Mouse (Mus musculus) regulatory T cell (primary cell): ENCODE data around the gene Cfap45.

ENCODE experiments used
- in situ Hi-C: fragments of 300-600 bp; cut with MboI, MseI; formaldehyde crosslinking; loops from one replicate; pipeline ENCODE4 v1.15.1; 2025; ENCODE audit warnings: high pct_unique_total_duplicates

Gene Cfap45

DNA sequence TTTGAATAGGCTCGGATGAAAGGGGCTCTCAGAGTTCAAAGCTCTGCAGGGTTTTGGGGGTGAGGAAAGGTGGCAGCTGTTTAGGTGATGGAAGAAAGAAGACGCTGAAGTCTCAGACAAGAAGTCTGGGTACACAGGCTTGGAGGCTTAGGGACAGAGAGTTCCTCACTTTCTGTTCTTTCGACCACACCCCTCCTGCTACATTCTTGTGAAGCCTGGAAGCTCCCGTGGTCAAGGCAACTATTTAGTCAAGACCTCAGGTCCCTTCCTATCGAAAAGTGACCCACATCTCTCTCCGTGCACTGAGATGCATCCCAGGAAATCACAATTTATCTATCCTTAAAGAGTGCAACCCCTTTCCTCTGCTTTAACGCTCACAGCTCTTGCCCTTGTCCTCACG is 29.1 kb downstream of the Cfap45 start:
- in situ Hi-C loops, result no loop called here

DNA sequence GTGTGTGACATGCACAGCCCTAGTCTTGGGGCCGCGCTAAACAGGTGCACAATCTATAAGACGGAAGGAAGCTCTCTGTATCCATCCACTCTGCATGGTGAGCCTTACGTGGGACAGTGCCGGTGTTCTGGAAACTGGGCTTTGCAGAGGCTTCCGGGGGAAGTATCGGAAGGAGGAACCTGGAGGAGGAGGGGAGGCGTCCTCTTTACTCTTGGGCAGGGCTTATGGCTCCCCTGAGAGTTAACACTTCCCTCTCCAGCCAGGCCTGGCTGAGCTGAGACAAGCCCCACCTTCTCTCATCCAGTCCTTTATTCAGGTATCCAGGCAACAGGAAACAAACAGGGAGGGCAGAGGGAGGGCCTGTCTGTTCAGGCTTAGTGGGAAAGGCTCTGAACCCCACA is 29.9 kb downstream of the Cfap45 start:
- in situ Hi-C loops, result no loop called here

DNA sequence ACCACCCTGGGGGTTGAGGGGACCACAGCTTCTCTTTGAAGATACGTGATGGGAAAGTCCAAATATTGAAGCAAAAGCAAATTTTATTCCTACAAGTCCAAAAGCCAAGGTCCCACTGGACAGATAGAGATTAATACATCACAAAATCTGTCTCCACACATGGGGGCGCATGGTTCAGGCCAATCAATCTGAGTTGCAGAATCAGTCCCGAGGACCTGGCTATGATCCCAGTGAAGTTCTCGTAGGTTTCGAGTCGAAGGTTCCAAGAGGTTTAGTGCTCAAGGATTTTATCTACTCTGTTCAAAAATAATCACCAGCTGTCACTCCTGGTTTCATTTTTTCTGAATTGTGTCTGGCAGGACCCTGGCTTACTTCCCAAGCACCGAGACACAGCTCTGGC is 30.4 kb downstream of the Cfap45 start:
- in situ Hi-C loops, result no loop called here

DNA sequence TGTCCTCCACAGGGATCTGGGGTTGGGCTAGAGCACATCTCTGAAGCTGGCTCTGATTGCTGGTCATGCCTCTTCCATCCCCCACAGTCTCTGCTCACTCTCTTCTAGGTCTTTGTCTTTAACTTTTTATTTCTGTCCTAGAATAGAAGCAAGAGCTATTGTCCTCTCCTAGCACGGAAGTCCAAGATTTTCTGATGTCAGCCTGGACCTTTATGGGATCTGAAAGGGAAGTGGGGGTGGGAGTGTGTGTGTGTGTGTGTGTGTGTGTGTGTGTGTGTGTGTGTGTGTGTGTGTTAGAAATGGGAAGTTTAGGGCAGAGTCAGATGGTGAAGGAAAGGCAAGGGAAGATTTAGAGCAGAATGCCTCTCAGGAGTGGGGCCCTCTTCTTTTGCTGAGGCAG is 32.0 kb downstream of the Cfap45 start:
- in situ Hi-C loops, result no loop called here

DNA sequence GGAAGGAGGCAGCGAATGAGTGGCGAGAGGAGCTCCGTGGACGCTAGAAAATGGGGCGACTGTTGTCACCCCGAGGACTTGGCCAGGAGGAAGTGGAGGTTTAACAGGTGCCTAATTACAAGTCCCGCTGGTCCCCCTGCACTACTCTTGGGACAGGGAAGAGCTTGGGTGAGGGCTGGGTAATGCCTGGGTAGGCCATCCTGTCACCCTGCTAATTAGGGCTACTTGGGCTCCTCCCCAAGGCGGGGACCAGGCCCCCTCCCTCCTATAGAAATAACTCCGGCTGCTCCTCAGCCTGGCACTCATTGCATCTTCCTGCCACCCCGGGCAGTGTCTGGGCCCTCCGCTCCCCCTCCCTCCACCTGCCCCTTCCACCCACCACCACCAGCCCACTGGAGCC is 35.0 kb downstream of the Cfap45 start, which contains the start of gene Vsig8:
Gene Vsig8 (plus strand): TSS at position 301 of the 400 bp plus-strand sequence.
- in situ Hi-C loops, result no loop called here

DNA sequence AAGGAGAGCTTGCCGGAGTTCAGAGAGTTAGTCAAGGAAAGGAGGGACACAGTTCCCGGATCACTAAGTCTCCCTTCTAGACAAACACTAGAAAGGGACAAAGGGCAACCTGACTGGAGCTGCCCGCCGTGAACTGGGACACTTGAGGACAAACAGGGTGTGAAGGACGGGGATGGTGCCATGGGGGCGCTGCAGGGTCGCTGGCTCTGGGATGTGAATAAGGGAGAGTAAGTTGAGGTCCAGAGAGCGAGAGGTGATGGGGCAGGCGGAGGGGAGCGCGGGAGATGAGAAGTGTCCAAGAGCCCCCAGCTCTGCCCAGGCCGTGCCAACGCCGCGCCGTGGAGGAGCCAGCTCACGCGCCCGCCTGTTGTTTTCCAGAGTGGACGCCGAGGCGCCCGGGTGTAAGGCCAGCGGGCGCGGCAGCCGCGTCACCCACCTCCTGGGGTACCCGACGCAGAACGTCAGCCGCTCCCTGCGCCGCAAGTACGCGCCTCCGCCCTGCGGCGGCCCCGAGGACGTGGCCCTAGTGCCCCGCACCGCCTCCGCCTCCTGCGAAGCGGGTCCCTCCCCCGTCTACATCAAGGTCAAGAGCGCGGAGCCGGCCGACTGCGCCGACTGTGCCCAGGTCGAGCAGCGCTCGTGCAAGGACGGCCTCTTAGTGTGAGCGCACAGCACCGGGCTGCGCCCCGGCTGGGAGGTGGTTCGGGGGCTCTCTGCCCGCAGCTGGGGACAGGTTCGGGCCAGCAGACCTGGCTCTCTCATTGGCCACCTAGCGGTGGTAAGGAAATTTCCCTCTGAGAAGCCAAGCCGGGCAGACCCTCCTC is 42.3 kb downstream of the Cfap45 start:
- in situ Hi-C loops, result no loop called here

DNA sequence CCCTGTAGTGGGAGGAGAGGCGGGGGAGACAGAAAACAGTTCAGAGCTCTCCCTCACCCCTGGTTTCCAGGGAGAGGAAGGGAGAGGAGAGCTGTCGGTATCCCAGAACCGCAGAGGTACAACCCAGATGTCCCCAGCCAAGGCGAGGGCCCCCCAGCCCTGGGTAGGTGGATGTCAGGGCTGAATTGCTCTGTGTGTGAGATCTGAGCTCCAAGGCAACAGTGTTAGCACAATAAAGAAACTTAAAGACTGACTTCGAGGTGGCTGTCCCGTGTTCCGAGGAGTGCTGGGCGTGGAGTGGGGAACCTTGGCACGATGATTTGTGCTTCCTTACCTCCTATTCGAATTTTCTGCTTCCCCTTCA is 42.8 kb downstream of the Cfap45 start:
- in situ Hi-C loops, result no loop called here

DNA sequence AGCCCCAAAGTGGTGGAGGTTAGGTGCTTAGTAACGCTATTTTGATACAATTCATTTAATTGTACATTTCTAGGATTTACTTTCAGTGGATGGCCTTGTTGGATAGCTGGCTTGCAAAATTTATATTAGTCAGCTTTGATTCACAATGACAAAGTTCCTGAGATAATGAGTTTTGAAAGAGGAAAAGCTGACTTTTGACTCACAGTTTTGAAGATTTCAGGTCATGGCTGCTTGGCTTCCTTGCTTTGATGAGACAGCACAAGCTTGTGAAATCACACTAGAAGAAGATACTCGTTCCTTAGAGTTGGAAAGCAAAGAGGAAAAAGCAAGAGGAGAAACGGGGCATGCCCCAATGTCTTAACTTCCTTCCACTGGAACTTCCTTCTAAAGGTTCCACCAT is 45.5 kb downstream of the Cfap45 start:
- in situ Hi-C loops, result no loop called here

DNA sequence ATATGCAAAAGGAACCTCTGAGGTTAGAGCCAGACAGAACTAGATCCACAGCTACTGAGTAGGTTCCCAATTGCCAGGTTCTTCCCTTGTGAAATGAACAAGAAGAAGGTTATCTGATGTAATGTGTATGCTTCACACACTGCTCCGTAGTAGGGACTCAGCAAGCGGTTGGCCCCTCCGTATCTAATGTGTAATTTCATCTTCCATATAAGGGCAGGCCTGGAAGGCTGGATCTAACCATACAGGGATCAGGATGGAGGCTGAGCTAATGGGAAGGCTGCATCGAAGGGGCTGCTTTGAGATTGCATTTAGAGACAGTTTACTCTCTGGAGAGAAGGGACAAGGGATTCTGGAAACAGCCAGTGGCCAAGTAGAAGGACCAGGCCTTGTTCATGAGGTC is 47.2 kb downstream of the Cfap45 start:
- in situ Hi-C loops, result no loop called here

DNA sequence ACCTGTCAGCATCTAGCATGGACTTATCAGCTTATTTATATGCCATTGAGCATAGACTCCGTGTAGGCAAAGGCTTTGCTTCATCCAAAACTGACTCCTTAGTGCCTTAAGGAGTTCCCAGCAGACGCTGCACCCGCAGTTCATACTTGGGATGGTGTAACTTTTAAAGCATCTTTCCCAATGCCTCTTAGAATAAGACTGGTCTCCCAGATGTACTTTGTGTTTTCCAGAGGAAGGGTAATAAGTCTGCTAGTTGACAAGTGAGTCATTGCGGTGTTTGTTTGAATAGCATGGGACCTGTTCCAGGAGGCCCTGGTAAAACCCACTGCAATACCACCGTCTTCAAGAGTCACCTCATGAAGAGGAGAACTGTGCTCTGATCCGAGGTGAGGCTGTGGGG is 59.5 kb downstream of the Cfap45 start:
- in situ Hi-C loops, result no loop called here

DNA sequence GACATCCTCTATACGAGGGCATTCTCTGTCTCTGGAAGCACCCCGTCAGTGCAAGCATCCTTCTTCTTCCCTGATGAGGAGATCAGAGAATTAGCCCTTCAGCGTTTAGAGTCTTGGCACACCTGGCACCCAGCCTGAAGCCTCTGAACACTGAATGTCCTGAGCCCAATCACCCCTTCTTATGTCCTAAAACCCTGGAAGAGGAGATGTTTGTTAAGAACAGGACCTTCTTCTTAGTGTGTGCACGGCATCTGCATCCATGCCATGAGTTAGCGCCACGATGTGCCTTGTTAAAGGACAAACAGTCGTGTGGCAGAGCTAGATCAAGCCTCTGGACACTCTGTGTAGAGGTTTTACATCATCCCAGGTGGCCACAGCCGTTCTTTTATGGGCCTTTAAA is 61.8 kb downstream of the Cfap45 start:
- in situ Hi-C loops, result no loop called here

DNA sequence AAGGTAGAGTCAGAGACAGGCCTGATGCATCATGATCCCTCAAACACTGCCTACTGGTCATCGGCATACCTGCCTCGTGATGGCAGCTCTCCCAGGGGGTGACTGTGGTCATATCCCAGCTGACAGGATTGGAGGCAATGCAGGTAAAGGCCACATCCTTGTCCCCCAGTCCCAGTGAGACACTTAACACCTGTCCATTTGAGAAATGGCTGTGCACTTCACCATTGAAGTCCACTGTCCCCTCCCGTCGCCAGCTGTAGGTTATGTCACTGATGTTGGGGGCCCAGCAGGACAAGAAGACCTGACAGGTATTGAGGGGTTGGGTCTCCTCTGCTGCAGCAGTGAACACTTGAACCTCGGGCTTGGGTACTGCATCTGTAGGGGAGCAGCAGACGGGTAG is 63.7 kb downstream of the Cfap45 start:
- in situ Hi-C loops, result no loop called here

DNA sequence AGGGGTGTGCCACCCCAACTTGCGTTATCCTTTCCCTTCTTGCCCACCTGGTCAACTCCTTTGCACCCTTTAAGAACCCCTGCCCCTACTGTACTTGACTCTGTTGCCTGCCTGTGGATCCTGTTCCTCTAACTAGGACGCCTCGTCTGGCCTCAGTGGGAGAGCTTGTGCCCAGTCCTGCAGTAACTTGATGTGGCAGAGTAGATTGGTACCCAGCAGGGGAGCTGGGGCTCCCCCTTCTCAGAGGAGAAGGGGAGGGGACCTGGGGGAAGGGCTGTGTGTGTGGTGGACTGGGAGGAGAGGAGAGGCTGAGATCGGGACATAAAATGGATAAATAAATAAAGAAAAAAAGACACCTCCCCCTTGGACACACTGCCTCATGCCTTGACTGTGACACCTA is 64.4 kb downstream of the Cfap45 start:
- in situ Hi-C loops, result no loop called here

DNA sequence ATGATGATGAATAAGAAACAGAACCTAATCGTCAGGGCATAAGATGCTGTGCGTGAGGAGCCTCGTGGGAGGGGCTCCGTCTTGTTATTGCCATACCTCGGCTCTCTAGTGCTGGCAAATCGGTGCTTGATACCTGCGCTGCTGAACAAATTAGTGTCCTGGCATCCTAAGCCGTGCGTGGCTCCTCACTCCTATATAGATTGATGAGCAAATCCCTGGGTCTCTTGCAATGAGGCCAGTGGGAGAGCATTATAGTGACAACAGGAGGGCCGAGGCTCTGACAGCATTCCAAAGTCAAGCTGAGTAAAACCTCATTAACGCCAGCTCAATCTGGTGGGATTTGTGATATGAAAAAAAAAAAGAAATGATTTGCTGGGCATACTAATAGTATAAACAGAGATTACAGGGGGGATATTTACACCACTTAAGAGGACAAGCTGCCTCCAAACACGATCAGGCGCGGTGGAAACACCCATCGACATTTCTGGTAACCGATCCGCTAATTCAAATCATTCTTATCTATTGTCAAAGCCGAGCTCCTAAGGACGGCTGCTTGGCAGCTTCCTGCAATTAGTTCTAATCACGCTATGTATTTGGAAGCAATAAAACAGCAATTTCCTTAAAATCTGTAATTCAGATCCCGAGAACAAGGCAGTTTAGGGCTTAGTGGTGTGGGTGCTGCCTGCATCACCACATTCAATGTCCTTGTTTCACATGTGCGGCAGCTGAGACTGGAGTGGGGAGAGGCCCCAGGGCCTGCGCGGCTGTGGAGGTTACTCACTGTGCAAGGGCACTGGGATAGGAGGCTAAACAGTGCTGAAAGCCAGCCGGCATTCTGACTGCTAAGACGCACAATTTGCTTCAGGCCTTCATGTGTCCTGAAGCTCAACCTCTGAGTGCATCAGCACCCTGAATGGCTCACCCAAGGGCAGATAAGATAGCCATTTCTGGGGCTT is 65.3 kb downstream of the Cfap45 start:
- in situ Hi-C loops, result no loop called here

DNA sequence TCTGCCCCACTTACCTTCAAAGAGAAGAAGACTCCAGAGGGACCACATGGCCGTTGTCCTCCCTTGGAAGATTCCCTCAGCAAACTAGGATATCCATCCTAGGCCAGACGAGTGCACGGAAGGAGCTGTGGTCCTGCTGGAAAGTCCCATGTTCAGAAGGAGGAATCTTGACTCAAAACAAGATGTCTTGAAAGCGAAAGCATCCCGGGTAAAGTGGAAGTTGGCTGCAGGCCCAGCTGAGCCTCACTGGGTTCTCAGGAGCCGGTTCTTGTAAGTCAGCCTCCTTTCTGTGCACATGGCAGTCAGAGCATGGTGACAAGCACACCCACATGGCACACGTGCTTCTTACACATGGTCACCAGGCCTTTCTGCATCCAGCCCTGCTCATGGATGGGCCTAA is 69.8 kb downstream of the Cfap45 start, which contains the start of gene Slamf8:
Gene Slamf8 (minus strand): TSS at position 184 of the 400 bp plus-strand sequence.
- in situ Hi-C loops, result no loop called here

DNA sequence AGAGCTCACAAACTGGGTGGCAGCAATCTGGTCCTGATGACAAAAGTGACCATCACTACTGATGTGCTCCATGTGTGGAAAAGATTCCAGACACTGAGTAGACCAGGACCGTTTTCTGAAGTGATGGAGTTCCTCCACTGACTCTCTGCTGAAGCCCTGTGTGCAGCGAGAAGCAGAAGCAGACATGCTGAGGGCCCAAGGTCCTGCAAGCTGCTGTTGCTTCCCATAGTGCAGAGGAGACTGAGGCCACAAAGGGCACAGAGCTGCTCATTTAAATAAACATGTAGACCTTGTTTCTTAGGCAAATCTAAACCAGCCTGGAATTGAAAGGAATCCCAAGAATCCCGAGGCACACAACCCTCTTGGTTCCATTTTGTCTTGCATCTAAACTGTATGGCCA is 72.7 kb downstream of the Cfap45 start:
- in situ Hi-C loops, result no loop called here

DNA sequence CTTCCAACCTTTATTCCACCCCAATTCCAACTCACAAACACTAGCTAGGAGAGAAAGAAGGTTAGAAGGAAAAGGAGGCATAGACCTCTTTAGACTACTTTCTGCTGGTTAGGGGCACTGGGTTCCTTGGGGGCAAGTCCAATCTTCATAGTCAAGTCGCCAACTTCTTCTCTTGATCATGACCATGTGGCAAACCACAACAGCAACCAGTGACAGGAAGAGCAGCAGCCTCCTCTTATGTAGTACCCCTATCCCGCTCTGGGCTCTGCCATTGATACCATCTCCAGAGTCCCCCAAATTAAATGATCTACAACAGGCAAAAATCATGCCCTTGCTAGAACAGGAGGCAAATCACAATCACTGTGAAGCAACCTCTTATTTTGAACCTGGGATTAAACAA is 73.4 kb downstream of the Cfap45 start:
- in situ Hi-C loops, result no loop called here

DNA sequence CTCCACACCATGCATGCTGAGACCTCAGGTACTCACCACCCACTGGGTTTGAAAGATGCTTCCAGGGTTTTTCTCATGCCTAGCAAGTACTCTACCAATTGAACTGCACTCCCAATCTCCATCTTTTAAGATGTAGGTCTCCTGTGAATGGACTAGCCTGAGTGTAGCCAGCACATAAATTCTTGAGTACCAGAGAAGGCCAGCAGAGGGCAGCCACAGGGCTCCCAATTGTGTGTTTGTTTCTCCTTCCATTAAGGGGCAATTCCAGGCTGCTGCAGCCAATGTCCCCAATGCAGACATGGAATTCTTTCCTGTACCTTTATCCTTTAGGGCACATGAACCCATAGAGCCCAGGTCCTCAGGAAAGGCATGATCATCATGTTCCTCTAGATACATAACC is 73.9 kb downstream of the Cfap45 start:
- in situ Hi-C loops, result no loop called here
